Mouse (Mus musculus): ENCODE results near the gene Fam171a1. TPM values are rescaled to one million over a fixed set of nuclear protein-coding genes. Genes with fewer than 3 reads are reported as not detected.
"Not testable (repeated sequence)": the region's sequence is repeated elsewhere in the genome, so short reads cannot be mapped to it uniquely, and the experiment has no call there.

The Fam171a1 gene
- polyA plus RNA-seq, 1 experiment = 2.7 TPM

GRCm38 (mm10) chr2:3174890-3175289 is 60.9 kb downstream of the Fam171a1 start:
- no peak for DNase-seq
- Histone ChIP-seq H3K27me3 (ENCODE audit: control insufficient read depth, insufficient read depth, low read length) (no peaks in the 10 kb centered on the region), H3K4me1 (replicated peaks; ENCODE audit: control insufficient read depth, insufficient read depth, low read length) (no peaks in the 10 kb centered on the region), H3K4me3 (ENCODE audit: control insufficient read depth, insufficient read depth, low read length) (no peak overlapping the region), H3K27ac (ENCODE audit: control insufficient read depth, insufficient read depth, low read length) (no peak overlapping the region), H3K36me3 (ENCODE audit: control insufficient read depth, insufficient read depth, low read length) (no peaks in the 10 kb centered on the region)
- TF ChIP-seq POLR2A (IDR thresholded peaks at IDR 0.05; ENCODE audit: control insufficient read depth, extremely low read depth, insufficient read depth, low read length, poor library complexity) (no peak), CTCF (IDR thresholded peaks at IDR 0.05; ENCODE audit: borderline replicate concordance, control insufficient read depth, extremely low read depth, insufficient read depth, low read length, poor library complexity) (no peak)
- 97% methylated on average over 5 of the region's 5 CpGs for WGBS

GRCm38 (mm10) chr2:3175988-3176387 is 62.0 kb downstream of the Fam171a1 start:
- H3K4me3 ChIP-seq (ENCODE audit: control insufficient read depth, insufficient read depth, low read length); H3K27ac ChIP-seq (ENCODE audit: control insufficient read depth, insufficient read depth, low read length); H3K4me1 ChIP-seq (replicated peaks; ENCODE audit: control insufficient read depth, insufficient read depth, low read length); H3K27me3 ChIP-seq (ENCODE audit: control insufficient read depth, insufficient read depth, low read length); H3K36me3 ChIP-seq (ENCODE audit: control insufficient read depth, insufficient read depth, low read length); DNase-seq: not testable (repeated sequence)
- 96% methylated on average over 4 of the region's 4 CpGs for WGBS

- WGBS = 96% methylated on average over 3 of the region's 3 CpGs
- Histone ChIP-seq H3K4me1 (replicated peaks; ENCODE audit: control insufficient read depth, insufficient read depth, low read length) (no peaks in the 10 kb centered on the region), H3K36me3 (ENCODE audit: control insufficient read depth, insufficient read depth, low read length) (no peaks in the 10 kb centered on the region), H3K27ac (ENCODE audit: control insufficient read depth, insufficient read depth, low read length) (no peak overlapping the region), H3K4me3 (ENCODE audit: control insufficient read depth, insufficient read depth, low read length) (no peak overlapping the region), H3K27me3 (ENCODE audit: control insufficient read depth, insufficient read depth, low read length) (no peaks in the 10 kb centered on the region)
- DNase-seq = no peak
- no peak for TF ChIP-seq POLR2A (IDR thresholded peaks at IDR 0.05; ENCODE audit: control insufficient read depth, extremely low read depth, insufficient read depth, low read length, poor library complexity)
- TF ChIP-seq CTCF (IDR thresholded peaks at IDR 0.05; ENCODE audit: borderline replicate concordance, control insufficient read depth, extremely low read depth, insufficient read depth, low read length, poor library complexity) = no peak
These were observed 62.7 kb downstream of the Fam171a1 start for GRCm38 (mm10) chr2:3176751-3177150.

GRCm38 (mm10) chr2:3180550-3180949 is 66.5 kb downstream of the Fam171a1 start:
- no peak for DNase-seq
- 95% methylated on average over 4 of the region's 4 CpGs for WGBS

GRCm38 (mm10) chr2:3183656-3184055 is 69.6 kb downstream of the Fam171a1 start:
- no peaks in the 10 kb centered on the region for H3K27me3 ChIP-seq (ENCODE audit: control insufficient read depth, insufficient read depth, low read length)

More at GRCm38 (mm10) chr2:3180550-3180949, 66.5 kb downstream of the Fam171a1 start:
- Histone ChIP-seq H3K4me1 (replicated peaks; ENCODE audit: control insufficient read depth, insufficient read depth, low read length) (no peaks in the 10 kb centered on the region), H3K27ac (ENCODE audit: control insufficient read depth, insufficient read depth, low read length) (no peak overlapping the region), H3K27me3 (ENCODE audit: control insufficient read depth, insufficient read depth, low read length) (no peaks in the 10 kb centered on the region), H3K4me3 (ENCODE audit: control insufficient read depth, insufficient read depth, low read length) (no peak overlapping the region), H3K36me3 (ENCODE audit: control insufficient read depth, insufficient read depth, low read length) (no peaks in the 10 kb centered on the region)
- TF ChIP-seq POLR2A (IDR thresholded peaks at IDR 0.05; ENCODE audit: control insufficient read depth, extremely low read depth, insufficient read depth, low read length, poor library complexity) = no peak
- TF ChIP-seq CTCF (IDR thresholded peaks at IDR 0.05; ENCODE audit: borderline replicate concordance, control insufficient read depth, extremely low read depth, insufficient read depth, low read length, poor library complexity) = no peak

GRCm38 (mm10) chr2:3185335-3185734 is 71.3 kb downstream of the Fam171a1 start:
- H3K27me3 ChIP-seq (ENCODE audit: control insufficient read depth, insufficient read depth, low read length) = no peaks in the 10 kb centered on the region
- no peaks in the 10 kb centered on the region for H3K4me1 ChIP-seq (replicated peaks; ENCODE audit: control insufficient read depth, insufficient read depth, low read length)
- H3K27ac ChIP-seq (ENCODE audit: control insufficient read depth, insufficient read depth, low read length) = no peak overlapping the region
- TF ChIP-seq CTCF (IDR thresholded peaks at IDR 0.05; ENCODE audit: borderline replicate concordance, control insufficient read depth, extremely low read depth, insufficient read depth, low read length, poor library complexity) = no peak
- no peak for TF ChIP-seq POLR2A (IDR thresholded peaks at IDR 0.05; ENCODE audit: control insufficient read depth, extremely low read depth, insufficient read depth, low read length, poor library complexity)
- WGBS = 92% methylated on average over 5 of the region's 5 CpGs
- H3K4me3 ChIP-seq (ENCODE audit: control insufficient read depth, insufficient read depth, low read length) = no peak overlapping the region
- DNase-seq = no peak
- no peaks in the 10 kb centered on the region for H3K36me3 ChIP-seq (ENCODE audit: control insufficient read depth, insufficient read depth, low read length)

More at GRCm38 (mm10) chr2:3183656-3184055, 69.6 kb downstream of the Fam171a1 start:
- Histone ChIP-seq H3K4me1 (replicated peaks; ENCODE audit: control insufficient read depth, insufficient read depth, low read length) (no peaks in the 10 kb centered on the region), H3K36me3 (ENCODE audit: control insufficient read depth, insufficient read depth, low read length) (no peaks in the 10 kb centered on the region), H3K27ac (ENCODE audit: control insufficient read depth, insufficient read depth, low read length) (no peak overlapping the region), H3K4me3 (ENCODE audit: control insufficient read depth, insufficient read depth, low read length) (no peak overlapping the region)
- TF ChIP-seq CTCF (IDR thresholded peaks at IDR 0.05; ENCODE audit: borderline replicate concordance, control insufficient read depth, extremely low read depth, insufficient read depth, low read length, poor library complexity) (no peak), POLR2A (IDR thresholded peaks at IDR 0.05; ENCODE audit: control insufficient read depth, extremely low read depth, insufficient read depth, low read length, poor library complexity) (no peak)
- 95% methylated on average over 5 of the region's 5 CpGs for WGBS
- DNase-seq = no peak

- Histone ChIP-seq H3K27me3 (ENCODE audit: control insufficient read depth, insufficient read depth, low read length) (no peaks in the 10 kb centered on the region), H3K4me1 (replicated peaks; ENCODE audit: control insufficient read depth, insufficient read depth, low read length) (no peaks in the 10 kb centered on the region), H3K27ac (ENCODE audit: control insufficient read depth, insufficient read depth, low read length) (no peak overlapping the region), H3K36me3 (ENCODE audit: control insufficient read depth, insufficient read depth, low read length) (no peaks in the 10 kb centered on the region), H3K4me3 (ENCODE audit: control insufficient read depth, insufficient read depth, low read length) (no peak overlapping the region)
- TF ChIP-seq POLR2A (IDR thresholded peaks at IDR 0.05; ENCODE audit: control insufficient read depth, extremely low read depth, insufficient read depth, low read length, poor library complexity) (no peak), CTCF (IDR thresholded peaks at IDR 0.05; ENCODE audit: borderline replicate concordance, control insufficient read depth, extremely low read depth, insufficient read depth, low read length, poor library complexity) (no peak)
- no peak for DNase-seq
- 96% methylated on average over 10 of the region's 10 CpGs for WGBS
These were observed 74.9 kb downstream of the Fam171a1 start for GRCm38 (mm10) chr2:3188745-3189475.
